Mouse (Mus musculus) embryonic facial prominence, embryonic 13.5 days (tissue): ENCODE results near the gene Syt5. TPM values are rescaled to one million over a fixed set of nuclear protein-coding genes. Genes with fewer than 3 reads are reported as not detected.

Source experiments
- ATAC-seq: fragments of 200-750 bp; cut with Nextera tagmentation; 2 replicates; pipeline ENCODE4 v1.8.0; 2017; ENCODE audit warnings: low read depth; ENCODE audit not compliant: insufficient number of reproducible peaks, insufficient read depth, low FRiP score, low TSS enrichment
- H3K27ac ChIP-seq: fragments of 300-500 bp; sonication (generic); 2 replicates; pipeline ENCODE4 v1.5.1; 2015; ENCODE audit warnings: moderate library complexity, mild to moderate bottlenecking, inconsistent platforms
- H3K27me3 ChIP-seq: fragments of 300-500 bp; sonication (generic); 2 replicates; pipeline ENCODE4 v1.6.1; 2015; ENCODE audit warnings: mild to moderate bottlenecking, inconsistent platforms
- H3K36me3 ChIP-seq: fragments of 300-500 bp; sonication (generic); 2 replicates; pipeline ENCODE4 v1.6.1; 2015; ENCODE audit warnings: mild to moderate bottlenecking, inconsistent platforms
- H3K4me1 ChIP-seq: fragments of 300-500 bp; sonication (generic); 2 replicates; pipeline ENCODE4 v1.6.1; 2015; ENCODE audit warnings: inconsistent platforms
- H3K4me2 ChIP-seq: fragments of 300-500 bp; sonication (generic); 2 replicates; pipeline ENCODE4 v1.6.1; 2015; ENCODE audit warnings: moderate library complexity, mild to moderate bottlenecking, inconsistent platforms
- H3K4me3 ChIP-seq: fragments of 300-500 bp; sonication (generic); 2 replicates; pipeline ENCODE4 v1.5.1; 2015; ENCODE audit warnings: mild to moderate bottlenecking, inconsistent platforms
- H3K9ac ChIP-seq: fragments of 300-500 bp; sonication (generic); 2 replicates; pipeline ENCODE4 v1.6.1; 2015; ENCODE audit warnings: mild to moderate bottlenecking, inconsistent platforms
- H3K9me3 ChIP-seq: fragments of 300-500 bp; sonication (generic); 2 replicates; pipeline ENCODE4 v1.6.1; 2016; ENCODE audit warnings: inconsistent platforms
- WGBS: fragments of 180-500 bp; shearing (Covaris S2); methylation state at CpG from one replicate; pipeline ENCODE4 v1.1.7; 2015; ENCODE audit warnings: mixed read lengths; 5-methylcytosine and 5-hydroxymethylcytosine counted together
- polyA plus RNA-seq: library from polyadenylated mRNA; unstranded; fragments of >200 nt; fragmentation: Nextera tagmentation; extraction: Ambion mirVana; gene quantifications from 2 replicates; pipeline ENCODE4 v1.2.1, GENCODE M21; 2015

Syt5 gene
- polyA plus RNA-seq, 1 experiment from 2014 or later: 9.1 TPM

- ATAC-seq: no peak
- no peaks in the 10 kb centered on the region for H3K9me3 ChIP-seq
- H3K27ac ChIP-seq: no peak overlapping the region
- H3K4me3 ChIP-seq: no peak overlapping the region
- H3K4me2 ChIP-seq: no peak overlapping the region
- H3K27me3 ChIP-seq: no peaks in the 10 kb centered on the region
- 84% methylated on average over 32 of the region's 32 CpGs for WGBS
- no peaks in the 10 kb centered on the region for H3K4me1 ChIP-seq
- no peaks in the 10 kb centered on the region for H3K36me3 ChIP-seq
- H3K9ac ChIP-seq: no peak overlapping the region
Measured at GRCm38 (mm10) chr7:4508062-4508738, 39.1 kb downstream of the Syt5 start.

- no peaks in the 10 kb centered on the region for H3K36me3 ChIP-seq
- no peak overlapping the region for H3K9ac ChIP-seq
- no peak overlapping the region for H3K4me2 ChIP-seq
- H3K27me3 ChIP-seq: no peaks in the 10 kb centered on the region
- 58% methylated on average over 3 of the region's 4 CpGs for WGBS
- H3K4me1 ChIP-seq: peaks cover 3% of the 10 kb centered on the region; the same call in 1 of the 2 replicates
- no peak overlapping the region for H3K27ac ChIP-seq
- no peaks in the 10 kb centered on the region for H3K9me3 ChIP-seq
- no peak for ATAC-seq
- H3K4me3 ChIP-seq: no peak overlapping the region
Measured at GRCm38 (mm10) chr7:4507220-4507619, 40.1 kb downstream of the Syt5 start.

DNA sequence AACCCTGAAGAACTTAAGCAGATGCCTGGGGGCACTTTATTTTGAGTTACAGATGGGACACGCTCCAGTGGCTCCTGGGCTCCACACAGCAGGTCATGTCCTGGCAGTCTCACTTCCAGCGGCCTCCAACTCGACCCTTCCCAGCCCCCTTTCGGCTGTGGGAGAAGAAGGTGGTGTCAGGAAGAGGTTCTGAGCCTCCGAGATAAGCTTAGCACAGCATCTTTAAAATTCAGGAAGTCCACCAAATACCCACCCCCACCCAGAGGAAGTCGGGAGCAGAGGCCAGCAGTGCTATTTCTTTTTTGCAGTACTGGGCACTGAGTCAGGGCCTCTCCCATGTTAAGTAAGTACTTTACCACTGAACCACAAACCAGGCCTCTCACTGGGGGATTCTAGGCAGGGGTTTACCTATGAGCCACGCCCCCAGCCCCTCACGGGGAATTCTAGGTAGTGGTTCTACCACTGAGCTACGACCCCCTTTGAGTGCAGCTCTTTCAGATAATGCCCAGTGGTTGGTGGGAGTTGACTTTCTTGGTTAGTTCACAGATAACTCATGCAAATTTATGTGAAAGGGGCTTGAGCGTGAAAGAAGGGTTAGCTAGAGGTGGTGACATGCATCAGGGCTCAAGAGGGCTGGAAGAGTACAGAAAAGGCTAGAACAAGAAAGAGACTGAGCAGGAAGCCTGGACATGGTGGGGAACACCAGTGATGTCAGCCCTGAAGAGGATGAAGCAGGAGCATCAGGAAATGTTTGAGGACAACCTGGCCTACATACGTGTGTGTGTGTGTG, 42.5 kb downstream of the Syt5 start:
- WGBS: 59% methylated on average over 11 of the region's 11 CpGs
- Histone ChIP-seq H3K27me3 (no peaks in the 10 kb centered on the region), H3K4me3 (no peak overlapping the region), H3K9me3 (no peaks in the 10 kb centered on the region), H3K9ac (no peak overlapping the region), H3K36me3 (no peaks in the 10 kb centered on the region), H3K4me1 (peaks cover 14% of the 10 kb centered on the region), H3K27ac (no peak overlapping the region), H3K4me2 (no peak overlapping the region)
- no peak for ATAC-seq

GRCm38 (mm10) chr7:4503858-4504257, 43.5 kb downstream of the Syt5 start:
- Histone ChIP-seq H3K4me3 (no peak overlapping the region), H3K9me3 (no peaks in the 10 kb centered on the region), H3K4me2 (no peak overlapping the region), H3K27me3 (no peaks in the 10 kb centered on the region), H3K36me3 (no peaks in the 10 kb centered on the region; the same call in 1 of the 2 replicates), H3K9ac (no peak overlapping the region), H3K27ac (no peak overlapping the region), H3K4me1 (peaks cover 24% of the 10 kb centered on the region)
- no peak for ATAC-seq
- 82% methylated on average over 5 of the region's 5 CpGs for WGBS

- Histone ChIP-seq H3K4me1 (peaks cover 31% of the 10 kb centered on the region), H3K27ac (no peak overlapping the region), H3K9me3 (no peaks in the 10 kb centered on the region), H3K36me3 (no peaks in the 10 kb centered on the region; the same call in 1 of the 2 replicates), H3K4me3 (no peak overlapping the region), H3K4me2 (no peak overlapping the region), H3K9ac (no peak overlapping the region), H3K27me3 (no peaks in the 10 kb centered on the region)
- ATAC-seq: no peak
- WGBS: 81% methylated on average over 4 of the region's 4 CpGs
Measured at GRCm38 (mm10) chr7:4503100-4503499, 44.2 kb downstream of the Syt5 start.

DNA sequence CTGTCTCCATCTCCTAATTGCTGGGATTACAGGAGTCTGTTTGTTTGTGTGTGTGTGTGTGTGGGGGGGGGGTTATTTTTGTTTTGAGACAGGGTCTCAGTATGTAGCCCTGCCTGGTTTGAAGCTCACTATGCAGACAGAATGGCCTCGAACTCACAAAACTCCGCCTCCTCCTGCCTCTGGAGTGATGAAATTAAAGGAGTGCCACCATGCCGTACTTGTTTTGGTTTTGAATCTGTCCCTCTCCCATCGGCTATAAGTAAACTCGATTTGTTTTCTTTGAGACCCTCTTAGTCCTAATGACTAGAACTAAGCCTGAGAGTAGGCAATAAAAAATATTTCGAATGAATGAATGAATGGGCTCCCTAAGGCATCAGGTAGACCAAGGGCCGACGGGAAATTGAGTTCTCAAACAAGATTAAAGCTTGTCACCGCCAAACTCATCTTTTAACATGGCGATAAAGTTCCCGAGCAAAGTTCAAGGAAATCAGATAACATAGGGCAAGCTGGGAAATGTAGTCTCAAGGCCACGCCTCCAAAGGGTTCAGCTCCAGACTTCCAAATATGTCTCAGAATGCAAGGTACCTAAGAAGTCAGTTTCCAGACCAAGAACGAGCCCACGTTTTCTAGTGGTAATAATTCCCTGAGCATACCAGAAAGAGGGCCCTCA, 44.8 kb downstream of the Syt5 start:
- Histone ChIP-seq H3K27ac (peak overlapping the region; percentile 91), H3K9ac (peak overlapping the region; percentile 95; the same call in 1 of the 2 replicates), H3K4me1 (peaks cover 35% of the 10 kb centered on the region), H3K36me3 (peaks cover under 1% of the 10 kb centered on the region; the same call in 1 of the 2 replicates), H3K9me3 (no peaks in the 10 kb centered on the region), H3K27me3 (no peaks in the 10 kb centered on the region), H3K4me3 (peak overlapping the region; percentile 88), H3K4me2 (peak overlapping the region; percentile 86)
- 9% methylated on average over 14 of the region's 14 CpGs for WGBS
- no peak for ATAC-seq

DNA sequence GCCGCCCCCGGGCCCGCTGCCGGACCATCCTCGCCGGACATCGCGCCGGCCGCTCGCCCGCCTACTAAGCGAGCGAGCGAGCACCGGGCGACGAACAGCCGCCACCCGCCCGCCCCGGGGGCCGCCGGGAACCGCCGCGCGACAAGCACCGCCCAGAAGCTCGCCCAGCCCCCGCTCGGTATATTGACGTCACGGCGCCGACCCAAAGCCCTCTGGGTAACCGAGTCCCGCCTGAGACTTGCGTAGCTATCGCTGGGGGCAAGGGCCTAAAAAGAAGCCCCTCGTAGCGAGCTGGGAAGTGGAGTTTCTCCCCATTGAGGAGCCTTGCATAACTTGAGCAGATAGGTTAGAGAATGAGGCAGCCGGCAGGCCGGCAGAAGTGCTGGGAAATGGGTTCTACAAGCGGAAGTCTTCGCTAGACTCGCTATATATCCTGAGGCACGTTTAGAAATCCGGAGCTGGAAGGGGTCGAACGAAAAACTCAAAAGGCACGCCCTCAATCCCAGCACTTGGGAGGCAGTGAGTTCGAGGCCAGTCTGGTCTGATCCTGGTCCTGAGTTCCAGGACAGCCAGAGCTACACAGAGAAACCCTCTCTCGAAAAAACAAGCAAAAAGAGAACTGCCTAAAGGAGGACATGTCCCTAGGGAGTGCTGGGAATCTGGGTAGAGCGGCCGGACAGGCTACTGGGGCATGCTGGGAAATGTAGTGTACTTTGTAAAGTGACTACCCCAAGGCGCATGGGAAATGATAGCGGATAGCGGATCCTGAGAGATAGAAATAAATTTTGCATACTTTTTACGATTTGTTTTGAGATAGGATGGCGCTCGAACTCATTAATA, 45.6 kb downstream of the Syt5 start, which contains the start of gene Ppp1r12c:
Gene Ppp1r12c, minus strand, starts transcription at position 123 of the 840 bp plus-strand sequence.
- H3K36me3 ChIP-seq: peaks cover 8% of the 10 kb centered on the region
- peak within 1 kb of the TSS; percentile 91 for H3K27ac ChIP-seq
- H3K4me1 ChIP-seq: peaks cover 35% of the 10 kb centered on the region
- H3K4me3 ChIP-seq: peak within 1 kb of the TSS; percentile 88
- no peaks in the 10 kb centered on the region for H3K27me3 ChIP-seq
- H3K4me2 ChIP-seq: peak within 1 kb of the TSS; percentile 86
- H3K9ac ChIP-seq: peak within 1 kb of the TSS; percentile 95
- WGBS: under 1% methylated on average over 62 of the region's 62 CpGs
- ATAC-seq: peak; percentile 88
- no peaks in the 10 kb centered on the region for H3K9me3 ChIP-seq

DNA sequence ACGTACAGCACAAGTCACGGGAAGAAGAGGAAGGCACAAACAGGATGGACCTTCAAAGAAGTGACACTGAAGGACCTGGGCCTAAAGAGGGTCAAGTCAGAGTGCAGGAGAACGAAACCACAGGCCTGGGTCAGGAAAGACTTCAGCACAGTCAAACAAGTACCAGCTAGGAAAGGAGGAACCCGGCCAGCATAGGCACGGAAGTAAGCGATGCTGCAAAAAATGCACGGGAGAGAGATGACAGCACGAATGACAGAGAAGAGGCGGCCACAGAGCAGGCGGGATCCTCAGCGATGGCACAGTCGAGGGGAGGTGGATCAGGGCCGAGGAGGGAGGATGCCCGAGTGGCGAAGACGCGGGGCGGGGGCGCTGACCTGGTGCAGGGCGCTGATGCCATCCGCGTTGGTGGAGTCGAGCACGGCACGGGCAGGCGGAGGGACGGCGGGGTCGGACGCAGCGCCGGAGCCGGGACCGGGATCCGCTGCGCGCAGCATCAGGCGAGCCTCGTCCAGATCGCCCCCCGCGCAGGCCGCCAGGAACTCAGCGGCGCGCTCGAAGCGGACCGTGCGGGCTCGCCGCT, 46.4 kb downstream of the Syt5 start:
- H3K27me3 ChIP-seq: no peaks in the 10 kb centered on the region
- ATAC-seq: peak; percentile 56
- H3K36me3 ChIP-seq: peaks cover 16% of the 10 kb centered on the region
- H3K9me3 ChIP-seq: no peaks in the 10 kb centered on the region
- peak overlapping the region; percentile 95 for H3K9ac ChIP-seq
- peak overlapping the region; percentile 86 for H3K4me2 ChIP-seq
- H3K4me1 ChIP-seq: peaks cover 35% of the 10 kb centered on the region
- peak overlapping the region; percentile 91 for H3K27ac ChIP-seq
- peak overlapping the region; percentile 88 for H3K4me3 ChIP-seq
- under 1% methylated on average over 47 of the region's 52 CpGs for WGBS

DNA sequence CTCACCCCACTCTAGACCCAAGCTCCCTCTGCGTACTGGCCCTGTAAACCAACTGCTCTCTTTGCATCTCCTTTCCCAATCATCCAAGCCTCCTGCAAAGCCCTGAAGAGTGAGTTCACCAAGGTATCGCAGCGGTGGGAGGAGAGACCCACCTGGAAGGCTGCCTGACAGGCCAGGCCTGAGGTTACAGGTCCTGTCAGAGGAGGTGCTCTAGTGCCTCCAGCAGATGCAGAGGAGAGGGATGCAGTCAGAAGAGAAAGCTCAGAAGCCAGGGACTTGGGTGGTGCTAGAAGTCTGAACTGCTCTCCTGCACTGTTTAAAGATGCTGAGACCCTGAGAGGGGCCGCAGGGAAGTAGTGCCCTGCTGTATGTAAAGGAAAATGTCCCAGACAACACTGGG, 48.3 kb downstream of the Syt5 start:
- H3K9ac ChIP-seq: peak overlapping the region; percentile 95

GRCm38 (mm10) chr7:4498251-4498650, 49.1 kb downstream of the Syt5 start:
- H3K9me3 ChIP-seq: no peaks in the 10 kb centered on the region
- WGBS: 24% methylated on average over 9 of the region's 9 CpGs
- peak overlapping the region; percentile 95; the same call in 1 of the 2 replicates for H3K9ac ChIP-seq
- H3K4me3 ChIP-seq: no peak overlapping the region
- peaks cover 35% of the 10 kb centered on the region for H3K4me1 ChIP-seq
- no peaks in the 10 kb centered on the region for H3K27me3 ChIP-seq
- peak overlapping the region; percentile 86 for H3K4me2 ChIP-seq
- ATAC-seq: no peak
- H3K27ac ChIP-seq: no peak overlapping the region
- H3K36me3 ChIP-seq: peaks cover 39% of the 10 kb centered on the region

More for the DNA sequence above, 48.3 kb downstream of the Syt5 start:
- WGBS: 86% methylated on average over 4 of the region's 4 CpGs
- Histone ChIP-seq H3K36me3 (peaks cover 31% of the 10 kb centered on the region), H3K27me3 (no peaks in the 10 kb centered on the region), H3K27ac (no peak overlapping the region), H3K9me3 (no peaks in the 10 kb centered on the region), H3K4me2 (peak overlapping the region; percentile 86; the same call in 1 of the 2 replicates), H3K4me1 (peaks cover 35% of the 10 kb centered on the region), H3K4me3 (no peak overlapping the region)
- ATAC-seq: no peak
